Mouse (Mus musculus): ENCODE measurements around the gene Rnaseh2a. TPM values are rescaled to one million over a fixed set of nuclear protein-coding genes. Genes with fewer than 3 reads are reported as not detected.

Gene Rnaseh2a
- total and polyA plus RNA-seq, 3 experiments: 71.6 to 115 (median 83.1) TPM

- Histone ChIP-seq H3K9ac (ENCODE audit: insufficient read depth, low read depth) (no peak overlapping the region), H3K79me2 (replicated peaks; ENCODE audit: control insufficient read depth, extremely low read depth, insufficient read depth, poor library complexity, severe bottlenecking) (no peaks in the 10 kb centered on the region), H3K4me3 (replicated peaks in 1 of 3; ENCODE audit: low read depth in 2 of 3, low read length in 2 of 3, poor library complexity in 1 of 3) (no peak overlapping the region), H3K4me2 (ENCODE audit: insufficient read depth, low read depth, poor library complexity, severe bottlenecking) (no peak overlapping the region), H3K36me3 (replicated peaks in 1 of 2; ENCODE audit: control insufficient read depth in 1 of 2, insufficient read depth in 1 of 2, low read length in 1 of 2) (peaks cover 0 to 6% of the 10 kb centered on the region in 2 experiments), H3K4me1 (ENCODE audit: control insufficient read depth in 1 of 2, insufficient read depth in 2 of 2) (peaks cover 0 to 3% of the 10 kb centered on the region in 2 experiments; a peak in 1 of 4 replicates), H3K27me3 (replicated peaks) (peaks cover 2% of the 10 kb centered on the region), H3K9me3 (replicated peaks; ENCODE audit: low read length) (no peaks in the 10 kb centered on the region), H3K27ac (ENCODE audit: insufficient read depth, low read depth) (no peak overlapping the region)
- dilution Hi-C loops (cut with MboI; ENCODE audit: extremely low pct_ligation_motif_present, extremely low pct_unique_long_range_greater_than_20kb, low sequenced_read_pairs) (no loop called here), in situ Hi-C loops (cut with MboI; ENCODE audit: low pct_ligation_motif_present, low pct_unique_long_range_greater_than_20kb, low sequenced_read_pairs) (no loop called here)
- TF ChIP-seq MEF2A (IDR thresholded peaks at IDR 0.05; ENCODE audit: borderline replicate concordance, low read depth, low read length) (no peak), ZKSCAN1 (IDR thresholded peaks at IDR 0.05; ENCODE audit: borderline replicate concordance, low read depth, low read length) (no peak), NELFE (IDR thresholded peaks at IDR 0.05; ENCODE audit: low read depth, low read length) (no peak), JUN (IDR thresholded peaks at IDR 0.05; ENCODE audit: insufficient read depth, low read depth, low read length) (no peak), ZC3H11A (IDR thresholded peaks at IDR 0.05; ENCODE audit: low read depth, low read length) (no peak), CHD2 (IDR thresholded peaks at IDR 0.05; ENCODE audit: low read length) (no peak), MYC (IDR thresholded peaks at IDR 0.05; ENCODE audit: low read depth, low read length) (no peak), POLR2AphosphoS2 (IDR thresholded peaks at IDR 0.05; ENCODE audit: low read depth, low read length) (no peak), EP300 (IDR thresholded peaks at IDR 0.05; ENCODE audit: low read length) (no peak), HCFC1 (IDR thresholded peaks at IDR 0.05; ENCODE audit: low read depth, low read length) (no peak), CHD1 (IDR thresholded peaks at IDR 0.05; ENCODE audit: low read depth, low read length) (no peak), BHLHE40 (IDR thresholded peaks at IDR 0.05; ENCODE audit: low read depth, low read length) (no peak), SIN3A (IDR thresholded peaks at IDR 0.05; ENCODE audit: low read length) (no peak), RAD21 (IDR thresholded peaks at IDR 0.05; ENCODE audit: low read depth, low read length) (no peak), ELF1 (IDR thresholded peaks at IDR 0.05; ENCODE audit: low read depth, low read length) (no peak), USF1 (IDR thresholded peaks at IDR 0.05; ENCODE audit: low read depth, low read length) (no peak), PAX5 (IDR thresholded peaks at IDR 0.05; ENCODE audit: low read length) (no peak), RCOR1 (conservative IDR thresholded peaks at IDR 0.05; ENCODE audit: low read depth, low read length) (no peak)
- DNase-seq (ENCODE audit: extremely low read depth): no peak
Measured at GRCm38 (mm10) chr8:84921596-84921995, 48.0 kb downstream of the Rnaseh2a start.

- in situ Hi-C loops (cut with MboI; ENCODE audit: low pct_ligation_motif_present, low pct_unique_long_range_greater_than_20kb, low sequenced_read_pairs) (no loop called here), dilution Hi-C loops (cut with MboI; ENCODE audit: extremely low pct_ligation_motif_present, extremely low pct_unique_long_range_greater_than_20kb, low sequenced_read_pairs) (no loop called here)
- Histone ChIP-seq H3K27me3 (replicated peaks) (no peaks in the 10 kb centered on the region), H3K79me2 (replicated peaks; ENCODE audit: control insufficient read depth, extremely low read depth, insufficient read depth, poor library complexity, severe bottlenecking) (no peaks in the 10 kb centered on the region), H3K9ac (ENCODE audit: insufficient read depth, low read depth) (no peak overlapping the region), H3K27ac (ENCODE audit: insufficient read depth, low read depth) (no peak overlapping the region), H3K9me3 (replicated peaks; ENCODE audit: low read length) (peaks cover 2% of the 10 kb centered on the region), H3K4me1 (ENCODE audit: control insufficient read depth in 1 of 2, insufficient read depth in 2 of 2) (peaks cover 0 to 3% of the 10 kb centered on the region in 2 experiments; a peak in 1 of 4 replicates), H3K4me3 (replicated peaks in 1 of 3; ENCODE audit: low read depth in 2 of 3, low read length in 2 of 3, poor library complexity in 1 of 3) (no peak overlapping the region), H3K4me2 (ENCODE audit: insufficient read depth, low read depth, poor library complexity, severe bottlenecking) (no peak overlapping the region), H3K36me3 (replicated peaks in 1 of 2; ENCODE audit: control insufficient read depth in 1 of 2, insufficient read depth in 1 of 2, low read length in 1 of 2) (peaks cover 0 to 23% of the 10 kb centered on the region in 2 experiments)
- DNase-seq (ENCODE audit: extremely low read depth): no peak
- no peak for TF ChIP-seq UBTF (IDR thresholded peaks at IDR 0.05; ENCODE audit: low read depth, low read length)
- TF ChIP-seq TCF12 (IDR thresholded peaks at IDR 0.05; ENCODE audit: low read depth, low read length): no peak
Measured at GRCm38 (mm10) chr8:84918646-84919045, 50.9 kb downstream of the Rnaseh2a start.

Data from CH12.LX (cell line).